Mouse (Mus musculus): ENCODE data around the gene Tbx19. TPM values are rescaled to one million over a fixed set of nuclear protein-coding genes. Genes with fewer than 3 reads are reported as not detected.

The Tbx19 gene
- polyA plus RNA-seq, 1 experiment from 2014 or later, result 0.36 TPM

GRCm38 (mm10) chr1:165119011-165119726 lies 41.4 kb downstream of the Tbx19 start:
- H3K4me3 ChIP-seq (ENCODE audit: low read depth, low read length), result no peak overlapping the region
- 0 out of 2 replicates have a peak overlapping the region, but pooled peaks have one; percentile 28 for H3K9ac ChIP-seq (ENCODE audit: low read depth, low read length)
- H3K4me2 ChIP-seq (ENCODE audit: low read depth, low read length), result peak overlapping the region; percentile 33
- no peaks in the 10 kb centered on the region for H3K9me3 ChIP-seq (ENCODE audit: control insufficient read depth, low read length)
- no peaks in the 10 kb centered on the region; the same call in 1 of the 2 replicates for H3K27me3 ChIP-seq (replicated peaks; ENCODE audit: control insufficient read depth, insufficient read depth, low read length)
- no peak for DNase-seq (ENCODE audit: low spot score)
- H3K4me1 ChIP-seq (ENCODE audit: control insufficient read depth, insufficient read depth, low read length), result 0 out of 2 replicates have a peak, but pooled peaks cover 6% of the 10 kb centered on the region
- no peak overlapping the region for H3K27ac ChIP-seq (replicated peaks; ENCODE audit: low read depth, low read length)
- 62% methylated on average over 15 of the region's 15 CpGs for WGBS
- ATAC-seq (ENCODE audit: low read depth), result no peak
- H3K36me3 ChIP-seq (ENCODE audit: control insufficient read depth, insufficient read depth, low read length), result no peaks in the 10 kb centered on the region

DNA sequence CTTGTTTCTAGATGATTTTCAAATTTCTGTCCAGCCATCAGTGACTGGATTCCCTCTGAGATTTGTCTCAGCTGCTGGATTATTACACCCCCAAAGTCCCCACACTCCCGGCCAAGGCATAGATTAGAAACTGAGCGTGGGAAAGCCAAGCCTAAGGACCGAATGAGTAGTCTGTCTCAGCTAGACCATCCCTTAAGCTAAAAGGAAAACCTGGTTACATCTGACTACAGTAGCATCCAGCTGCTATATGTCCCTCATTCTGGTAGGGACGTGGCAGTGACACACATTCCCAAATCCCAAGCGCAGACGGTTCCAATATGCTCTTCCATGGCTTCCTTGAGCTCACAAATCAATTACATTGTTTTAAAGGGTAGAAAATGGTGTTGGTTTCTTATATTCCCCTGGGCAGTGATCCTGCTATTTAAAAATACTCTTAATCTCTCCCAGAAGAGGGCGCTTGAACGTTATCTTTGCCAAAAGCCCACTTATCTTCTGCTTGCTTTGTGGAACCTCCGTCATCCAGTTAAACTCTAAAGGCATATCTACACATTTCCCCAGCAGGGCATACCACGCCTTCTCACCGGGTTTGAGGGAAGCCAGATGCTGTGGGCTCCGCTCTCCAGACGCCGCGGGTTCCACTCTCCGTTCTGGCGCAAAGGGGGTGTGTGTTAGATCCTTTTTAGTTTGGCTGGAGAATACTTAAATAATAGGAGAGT lies 46.0 kb downstream of the Tbx19 start:
- H3K27ac ChIP-seq (replicated peaks; ENCODE audit: low read depth, low read length), result no peak overlapping the region
- H3K4me2 ChIP-seq (ENCODE audit: low read depth, low read length), result peak overlapping the region; percentile 31; the same call in 1 of the 2 replicates
- no peaks in the 10 kb centered on the region for H3K27me3 ChIP-seq (replicated peaks; ENCODE audit: control insufficient read depth, insufficient read depth, low read length)
- H3K36me3 ChIP-seq (ENCODE audit: control insufficient read depth, insufficient read depth, low read length), result no peaks in the 10 kb centered on the region
- DNase-seq (ENCODE audit: low spot score) (peak; percentile 64), ATAC-seq (ENCODE audit: low read depth) (0 out of 2 replicates have a peak, but pooled peaks have one; percentile 30)
- peaks cover under 1% of the 10 kb centered on the region; the same call in 1 of the 2 replicates for H3K4me1 ChIP-seq (ENCODE audit: control insufficient read depth, insufficient read depth, low read length)
- H3K9ac ChIP-seq (ENCODE audit: low read depth, low read length), result no peak overlapping the region
- H3K4me3 ChIP-seq (ENCODE audit: low read depth, low read length), result no peak overlapping the region
- no peaks in the 10 kb centered on the region for H3K9me3 ChIP-seq (ENCODE audit: control insufficient read depth, low read length)
- WGBS, result 31% methylated on average over 17 of the region's 17 CpGs

DNA sequence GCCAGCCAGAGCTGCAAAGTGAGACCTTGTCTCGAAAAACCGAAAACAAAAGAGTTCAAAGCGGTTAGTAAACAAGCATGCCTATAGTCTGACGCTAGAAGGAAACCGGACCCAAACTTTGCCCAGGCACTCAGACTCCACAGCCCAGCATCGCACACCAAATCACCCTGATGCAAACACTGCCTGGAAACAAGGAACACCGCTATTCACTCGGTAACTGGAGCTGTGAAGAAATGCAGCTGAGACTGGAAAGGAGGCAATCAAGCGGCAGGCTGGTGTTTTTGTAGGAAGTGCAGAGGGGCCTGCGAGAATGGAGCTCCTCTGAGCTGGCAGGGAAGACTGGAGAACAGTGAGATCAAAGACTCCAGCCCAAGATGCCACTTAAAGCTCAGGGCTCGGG lies 46.9 kb downstream of the Tbx19 start:
- Histone ChIP-seq H3K27ac (replicated peaks; ENCODE audit: low read depth, low read length) (no peak overlapping the region), H3K36me3 (ENCODE audit: control insufficient read depth, insufficient read depth, low read length) (no peaks in the 10 kb centered on the region), H3K4me2 (ENCODE audit: low read depth, low read length) (no peak overlapping the region), H3K4me1 (ENCODE audit: control insufficient read depth, insufficient read depth, low read length) (no peaks in the 10 kb centered on the region; the same call in 1 of the 2 replicates), H3K4me3 (ENCODE audit: low read depth, low read length) (no peak overlapping the region), H3K9me3 (ENCODE audit: control insufficient read depth, low read length) (no peaks in the 10 kb centered on the region), H3K9ac (ENCODE audit: low read depth, low read length) (0 out of 2 replicates have a peak overlapping the region, but pooled peaks have one; percentile 5), H3K27me3 (replicated peaks; ENCODE audit: control insufficient read depth, insufficient read depth, low read length) (no peaks in the 10 kb centered on the region)
- 35% methylated on average over 11 of the region's 11 CpGs for WGBS
- ATAC-seq (ENCODE audit: low read depth) (no peak), DNase-seq (ENCODE audit: low spot score) (no peak)

- ATAC-seq (ENCODE audit: low read depth), result no peak
- Histone ChIP-seq H3K36me3 (ENCODE audit: control insufficient read depth, insufficient read depth, low read length) (no peaks in the 10 kb centered on the region), H3K4me3 (ENCODE audit: low read depth, low read length) (no peak overlapping the region), H3K4me2 (ENCODE audit: low read depth, low read length) (no peak overlapping the region), H3K9ac (ENCODE audit: low read depth, low read length) (no peak overlapping the region), H3K27ac (replicated peaks; ENCODE audit: low read depth, low read length) (no peak overlapping the region), H3K9me3 (ENCODE audit: control insufficient read depth, low read length) (no peaks in the 10 kb centered on the region), H3K4me1 (ENCODE audit: control insufficient read depth, insufficient read depth, low read length) (no peaks in the 10 kb centered on the region; the same call in 1 of the 2 replicates), H3K27me3 (replicated peaks; ENCODE audit: control insufficient read depth, insufficient read depth, low read length) (no peaks in the 10 kb centered on the region)
- DNase-seq (ENCODE audit: low spot score), result no peak
- 72% methylated on average over 2 of the region's 2 CpGs for WGBS
Observed at GRCm38 (mm10) chr1:165110659-165111058, 49.9 kb downstream of the Tbx19 start.

DNA sequence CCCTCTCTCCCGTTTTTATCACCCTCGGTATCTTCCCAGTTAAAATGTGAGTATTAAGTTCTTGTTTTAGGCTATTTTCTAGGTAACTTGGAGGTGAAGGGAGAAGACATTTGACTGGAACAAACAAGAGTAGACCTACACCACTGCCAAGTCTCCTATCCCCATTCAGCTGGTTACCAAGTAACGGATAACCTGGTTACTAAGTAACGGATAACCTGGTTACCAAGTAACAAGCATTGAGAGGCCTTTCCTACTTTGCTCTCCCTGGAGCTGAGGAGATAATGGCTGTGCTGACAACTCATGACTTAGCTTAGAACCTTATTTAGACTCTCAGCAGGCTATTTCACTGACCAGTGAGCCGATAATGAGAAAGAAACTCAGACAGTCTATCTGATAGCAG lies 51.4 kb downstream of the Tbx19 start:
- WGBS, result 83% methylated on average over 5 of the region's 5 CpGs
- H3K36me3 ChIP-seq (ENCODE audit: control insufficient read depth, insufficient read depth, low read length), result no peaks in the 10 kb centered on the region

DNA sequence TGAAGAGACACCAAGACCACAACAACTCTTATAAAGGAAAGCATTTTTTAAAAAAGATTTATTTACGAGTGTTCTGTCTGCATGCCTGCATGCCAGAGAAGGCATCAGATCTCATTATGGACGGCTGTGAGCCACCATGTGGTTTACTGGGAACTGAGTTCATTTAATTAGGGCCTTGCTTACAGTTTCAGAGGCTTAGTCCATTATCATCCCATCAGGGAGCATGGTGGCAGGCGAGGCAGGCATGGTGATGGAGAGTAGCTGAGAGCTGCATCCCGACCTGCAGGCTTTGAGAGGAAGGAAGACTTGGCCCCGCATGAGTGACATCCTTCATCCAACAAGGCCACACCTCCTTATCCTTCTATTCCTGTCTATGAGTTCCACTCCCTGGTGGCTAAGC lies 52.1 kb downstream of the Tbx19 start:
- Histone ChIP-seq H3K4me2 (ENCODE audit: low read depth, low read length) (no peak overlapping the region), H3K4me3 (ENCODE audit: low read depth, low read length) (no peak overlapping the region), H3K27ac (replicated peaks; ENCODE audit: low read depth, low read length) (no peak overlapping the region), H3K36me3 (ENCODE audit: control insufficient read depth, insufficient read depth, low read length) (no peaks in the 10 kb centered on the region), H3K27me3 (replicated peaks; ENCODE audit: control insufficient read depth, insufficient read depth, low read length) (no peaks in the 10 kb centered on the region), H3K9ac (ENCODE audit: low read depth, low read length) (no peak overlapping the region), H3K4me1 (ENCODE audit: control insufficient read depth, insufficient read depth, low read length) (no peaks in the 10 kb centered on the region), H3K9me3 (ENCODE audit: control insufficient read depth, low read length) (no peaks in the 10 kb centered on the region)
- no peak for DNase-seq (ENCODE audit: low spot score)
- ATAC-seq (ENCODE audit: low read depth), result no peak
- WGBS, result 56% methylated on average over 5 of the region's 5 CpGs

More for the DNA sequence above, 51.4 kb downstream of the Tbx19 start:
- no peak overlapping the region for H3K4me2 ChIP-seq (ENCODE audit: low read depth, low read length)
- H3K4me1 ChIP-seq (ENCODE audit: control insufficient read depth, insufficient read depth, low read length), result no peaks in the 10 kb centered on the region; the same call in 1 of the 2 replicates
- H3K9ac ChIP-seq (ENCODE audit: low read depth, low read length), result no peak overlapping the region
- H3K27ac ChIP-seq (replicated peaks; ENCODE audit: low read depth, low read length), result no peak overlapping the region
- no peaks in the 10 kb centered on the region for H3K27me3 ChIP-seq (replicated peaks; ENCODE audit: control insufficient read depth, insufficient read depth, low read length)
- H3K4me3 ChIP-seq (ENCODE audit: low read depth, low read length), result no peak overlapping the region
- no peak for ATAC-seq (ENCODE audit: low read depth)
- no peaks in the 10 kb centered on the region for H3K9me3 ChIP-seq (ENCODE audit: control insufficient read depth, low read length)
- DNase-seq (ENCODE audit: low spot score), result no peak

- H3K27ac ChIP-seq (replicated peaks; ENCODE audit: low read depth, low read length), result peak overlapping the region; percentile 36; the same call in 1 of the 2 replicates
- no peaks in the 10 kb centered on the region for H3K27me3 ChIP-seq (replicated peaks; ENCODE audit: control insufficient read depth, insufficient read depth, low read length)
- no peaks in the 10 kb centered on the region for H3K36me3 ChIP-seq (ENCODE audit: control insufficient read depth, insufficient read depth, low read length)
- H3K4me2 ChIP-seq (ENCODE audit: low read depth, low read length), result no peak overlapping the region
- H3K4me3 ChIP-seq (ENCODE audit: low read depth, low read length), result no peak overlapping the region
- no peaks in the 10 kb centered on the region for H3K9me3 ChIP-seq (ENCODE audit: control insufficient read depth, low read length)
- H3K9ac ChIP-seq (ENCODE audit: low read depth, low read length), result no peak overlapping the region
- no peaks in the 10 kb centered on the region for H3K4me1 ChIP-seq (ENCODE audit: control insufficient read depth, insufficient read depth, low read length)
- ATAC-seq (ENCODE audit: low read depth), result no peak
- no peak for DNase-seq (ENCODE audit: low spot score)
- 63% methylated on average over 2 of the region's 2 CpGs for WGBS
Observed at GRCm38 (mm10) chr1:165106011-165106385, 54.6 kb downstream of the Tbx19 start.

DNA sequence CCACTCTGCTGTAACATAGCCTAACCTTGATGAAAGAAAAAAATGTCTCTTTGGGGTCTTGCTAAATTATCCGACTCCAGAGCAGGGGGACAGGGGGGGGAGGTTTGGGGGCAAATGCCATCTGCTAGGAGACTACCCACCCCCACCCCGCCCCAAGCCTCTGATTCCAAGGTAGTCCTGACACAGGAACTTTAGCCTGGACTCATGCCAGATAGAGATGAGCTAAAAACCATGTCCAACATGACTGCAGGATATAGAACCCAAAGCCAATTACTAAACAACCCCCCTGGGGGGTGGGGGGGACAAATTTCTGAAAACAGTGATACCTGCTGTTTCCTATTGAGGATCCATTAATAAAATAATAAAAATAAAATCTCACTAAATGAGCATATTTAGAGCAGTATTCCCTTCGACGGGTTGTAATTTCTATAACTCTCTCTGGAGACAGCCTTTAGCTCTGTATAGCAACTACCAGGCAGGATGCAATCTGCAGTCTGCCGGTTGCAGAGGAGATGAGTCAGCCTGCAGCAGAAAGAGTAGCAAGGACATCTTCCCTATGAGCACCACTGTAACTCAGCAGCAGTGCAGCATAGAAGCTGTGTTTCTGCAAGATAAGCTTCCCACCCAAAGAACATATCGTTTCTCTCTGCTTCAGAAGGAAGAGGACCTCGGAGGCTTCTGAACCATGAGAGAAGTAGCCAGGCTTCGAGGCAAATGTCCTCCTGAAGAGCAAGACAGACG lies 55.1 kb downstream of the Tbx19 start:
- no peak overlapping the region for H3K4me3 ChIP-seq (ENCODE audit: low read depth, low read length)
- no peaks in the 10 kb centered on the region for H3K9me3 ChIP-seq (ENCODE audit: control insufficient read depth, low read length)
- WGBS, result 67% methylated on average over 9 of the region's 9 CpGs
- no peak overlapping the region for H3K4me2 ChIP-seq (ENCODE audit: low read depth, low read length)
- no peaks in the 10 kb centered on the region for H3K36me3 ChIP-seq (ENCODE audit: control insufficient read depth, insufficient read depth, low read length)
- no peaks in the 10 kb centered on the region for H3K27me3 ChIP-seq (replicated peaks; ENCODE audit: control insufficient read depth, insufficient read depth, low read length)
- no peak overlapping the region for H3K9ac ChIP-seq (ENCODE audit: low read depth, low read length)
- no peaks in the 10 kb centered on the region for H3K4me1 ChIP-seq (ENCODE audit: control insufficient read depth, insufficient read depth, low read length)
- peak overlapping the region; percentile 36; the same call in 1 of the 2 replicates for H3K27ac ChIP-seq (replicated peaks; ENCODE audit: low read depth, low read length)
- DNase-seq (ENCODE audit: low spot score) (no peak), ATAC-seq (ENCODE audit: low read depth) (no peak)

All from embryonic facial prominence, embryonic 14.5 days (tissue).